Mouse (Mus musculus) left cerebral cortex, postnatal 14 days (tissue): ENCODE results near the gene Tlnrd1. TPM values are rescaled to one million over a fixed set of nuclear protein-coding genes. Genes with fewer than 3 reads are reported as not detected.
"Not testable (repeated sequence)": the region's sequence is repeated elsewhere in the genome, so short reads cannot be mapped to it uniquely, and the experiment has no call there.

Experiments
- DNase-seq, 2 experiments: peaks; one replicate each; pipeline ENCODE4 v3.0.0; 2021 to 2022; ENCODE audit warnings: low spot score in 2 of 2, mixed read lengths in 1 of 2
- intact Hi-C: fragments of 180-260 bp; cut with DNase I; formaldehyde crosslinking; loops from one replicate; pipeline ENCODE4 v1.15.1; 2025
- long read RNA-seq, 2 experiments: library from polyadenylated mRNA; stranded (forward); transcript quantifications; one replicate each; pipeline ENCODE4 v2.0.0; 2021
- total RNA-seq, 2 experiments: library from RNA; stranded (reverse); gene quantifications; 2 replicates each; pipeline ENCODE4 v1.2.3; 2021

Tlnrd1 gene
- total RNA-seq: 10 to 100 TPM; 18.5 to 20.7 TPM
- long read RNA-seq, experiment 1, full-length matches to known transcripts: 53 of 53 reads
- long read RNA-seq, experiment 1, partial matches to known transcripts: 0 of 53 reads
- long read RNA-seq, experiment 1, other reads (novel, unspliced or antisense): 0 of 53 reads
- long read RNA-seq, experiment 2, full-length matches to known transcripts: 45 of 45 reads
- long read RNA-seq, experiment 2, partial matches to known transcripts: 0 of 45 reads
- long read RNA-seq, experiment 2, other reads (novel, unspliced or antisense): 0 of 45 reads

DNA sequence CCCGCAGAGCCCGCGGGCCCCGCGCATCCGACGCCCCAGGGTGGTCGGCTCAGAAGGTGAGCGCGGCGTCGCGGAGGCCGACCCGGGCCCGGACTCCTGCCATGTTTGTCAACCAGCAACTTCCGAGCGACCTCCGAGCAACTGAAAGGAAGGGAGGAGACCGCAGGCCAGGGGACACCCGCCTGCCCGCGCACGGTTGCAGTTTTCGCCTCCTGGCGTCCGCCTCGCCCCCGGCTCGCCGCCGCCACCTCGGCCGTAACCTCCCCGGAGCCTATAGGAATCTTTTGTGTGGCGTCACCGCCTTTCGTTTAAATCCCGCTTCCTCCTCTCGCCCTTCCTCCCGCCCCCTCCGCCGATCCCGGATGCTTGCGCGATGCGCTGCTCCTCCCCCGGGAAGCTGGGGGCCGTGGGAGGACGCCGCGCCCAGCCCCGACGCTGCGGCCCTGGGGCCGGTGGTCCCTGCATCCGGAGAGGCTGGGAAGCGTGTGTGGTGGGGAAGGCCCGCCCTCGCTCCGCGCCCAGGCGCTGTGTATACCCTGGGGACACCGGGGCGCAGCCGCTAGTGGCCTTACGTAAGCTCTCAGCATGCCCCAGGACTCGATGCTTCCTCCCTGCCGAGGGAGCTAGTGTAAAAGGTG, at the start of gene Tlnrd1, which contains the start of gene Mesd:
Gene Tlnrd1, minus strand, starts transcription at position 285 of the 638 bp plus-strand sequence.
Gene Mesd, plus strand, starts transcription at position 446 of the 638 bp plus-strand sequence.
- intact Hi-C loops: loop anchor here (5.0 to 10.0 kb wide), 2 partner anchors 72 to 319 kb away; no protein-coding TSS in a partner anchor
- DNase-seq: peak; percentile 87 to 89

DNA sequence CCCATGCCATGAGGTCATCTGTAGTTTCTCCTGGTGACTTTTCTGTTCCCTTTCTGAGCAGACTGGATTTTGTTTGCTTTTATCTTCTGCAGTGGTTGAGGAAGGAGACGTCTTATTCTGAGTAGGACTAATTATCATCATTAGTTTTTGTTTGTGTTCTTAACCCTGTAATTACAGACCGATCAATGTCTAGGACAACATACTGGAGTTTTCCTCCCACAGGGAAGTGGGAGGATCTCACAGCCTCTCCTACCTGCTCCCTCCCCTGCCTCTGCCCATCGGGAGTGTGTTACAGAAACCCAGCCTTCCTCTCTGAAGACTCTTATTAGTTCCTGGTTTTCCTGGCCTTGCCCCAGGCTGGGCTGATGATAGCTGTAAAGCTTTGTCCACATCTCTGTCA, 37.5 kb upstream of the Tlnrd1 start:
- no peak for DNase-seq
- intact Hi-C loops: no loop called here

DNA sequence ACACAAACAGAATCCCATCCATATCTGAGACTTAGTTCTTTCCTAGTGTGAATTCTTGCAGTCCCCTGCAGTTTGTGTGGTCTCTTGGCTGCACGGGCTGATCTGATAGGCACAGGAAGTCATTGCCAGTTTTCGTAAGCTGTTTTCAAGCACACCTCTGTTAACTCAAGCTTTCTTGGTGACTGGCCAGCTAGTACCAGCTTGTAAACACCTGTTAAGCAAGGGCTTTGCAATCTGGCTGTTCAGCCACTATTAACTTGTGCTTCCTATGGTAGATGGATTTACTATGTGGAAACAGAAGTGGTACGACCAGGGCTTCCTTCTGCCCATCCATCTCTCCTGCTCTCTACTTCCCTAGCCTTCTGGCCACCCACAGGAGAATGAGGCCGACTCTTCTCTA, 36.1 kb upstream of the Tlnrd1 start:
- DNase-seq: no peak
- intact Hi-C loops: no loop called here

DNA sequence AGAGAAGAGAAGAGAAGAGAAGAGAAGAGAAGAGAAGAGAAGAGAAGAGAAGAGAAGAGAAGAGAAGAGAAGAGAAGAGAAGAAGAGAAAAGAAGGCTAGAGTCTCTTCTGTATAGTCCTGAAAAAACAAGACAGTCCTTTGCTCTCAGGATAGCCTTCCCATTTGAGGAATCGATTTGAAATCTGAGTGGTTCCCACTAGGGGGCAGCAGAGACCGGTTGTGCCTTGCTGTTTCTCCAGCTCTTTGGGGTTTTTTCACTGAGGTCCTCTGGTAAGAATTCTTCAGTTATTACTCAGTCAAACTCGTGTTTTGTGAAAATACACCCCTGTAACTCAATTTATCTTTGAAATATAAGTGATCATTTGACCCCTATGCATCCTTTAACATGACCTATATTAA, 30.5 kb upstream of the Tlnrd1 start:
- peak; percentile 83 to 93 for DNase-seq
- intact Hi-C loops: loop anchor here (5.0 to 10.0 kb wide), 3 partner anchors 173 to 440 kb away; partner anchors contain the start of gene Cemip

DNA sequence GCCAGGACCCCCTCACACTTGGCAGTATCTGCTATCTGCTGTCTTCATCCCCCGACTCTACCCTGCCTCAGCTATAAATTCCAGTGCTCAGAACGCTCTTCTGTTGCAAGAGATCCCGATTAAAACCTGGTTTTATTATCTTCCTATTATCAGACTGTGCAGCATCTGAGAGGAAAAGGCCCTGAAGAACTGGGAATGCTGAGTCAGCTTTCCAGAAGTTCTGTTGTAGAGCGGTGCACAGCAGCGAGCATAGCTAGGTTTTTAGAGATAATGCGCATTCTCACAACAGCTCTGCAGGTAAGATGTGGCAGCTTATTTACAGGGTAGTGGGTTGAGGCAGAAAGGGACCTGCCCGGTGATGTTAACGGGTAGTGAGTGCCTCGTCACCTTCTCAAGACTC, 29.9 kb upstream of the Tlnrd1 start:
- DNase-seq: no peak
- intact Hi-C loops: loop anchor here (5.0 to 10.0 kb wide), 3 partner anchors 173 to 441 kb away; partner anchors contain the start of gene Cemip

DNA sequence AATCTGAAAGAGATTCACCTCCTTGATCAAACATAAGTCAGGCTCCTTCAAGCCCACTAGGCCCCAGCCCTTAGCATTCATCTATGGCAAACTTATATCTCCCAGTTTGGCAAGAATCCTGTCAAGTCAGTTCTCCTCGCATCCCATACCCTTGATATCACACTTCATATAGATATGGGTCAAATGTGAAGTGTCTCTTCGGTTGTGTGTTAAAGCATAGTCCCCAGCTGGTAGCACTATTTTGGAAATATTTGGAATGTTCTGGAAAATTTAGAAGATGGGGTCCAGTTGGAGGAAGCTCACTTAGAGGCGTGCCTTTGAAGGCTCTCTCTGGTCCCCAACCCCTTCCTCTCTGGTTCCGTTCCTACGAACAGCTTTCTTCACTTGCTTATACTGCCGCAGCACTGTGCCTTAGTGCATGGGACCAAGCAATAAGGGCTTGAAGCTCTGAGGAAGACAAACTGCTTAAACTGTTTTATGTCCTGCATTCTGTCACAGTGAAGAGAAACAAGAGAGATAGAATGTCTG, 29.4 kb upstream of the Tlnrd1 start:
- no peak for DNase-seq
- intact Hi-C loops: loop anchor here (5.0 to 10.0 kb wide), 3 partner anchors 174 to 441 kb away; partner anchors contain the start of gene Cemip

DNA sequence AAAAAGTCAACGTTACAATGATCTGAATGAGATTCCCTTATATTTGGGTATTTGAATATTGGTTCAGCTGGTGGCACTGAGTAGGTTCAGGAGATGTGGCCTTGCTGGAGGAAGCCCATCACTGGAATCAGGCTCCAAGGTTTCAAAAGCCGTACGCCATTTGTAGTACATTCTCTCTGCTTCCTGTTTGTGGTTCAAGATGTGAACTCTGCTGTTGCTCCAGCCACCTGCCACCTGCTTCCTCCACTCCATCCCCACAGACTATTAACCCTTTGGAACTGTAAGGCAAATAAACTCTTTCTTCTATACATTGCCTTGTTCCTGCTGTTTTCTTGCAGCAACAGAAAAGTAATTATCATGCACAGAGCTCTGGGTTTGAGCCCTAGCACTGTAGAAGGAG, 27.8 kb upstream of the Tlnrd1 start:
- no peak for DNase-seq
- intact Hi-C loops: loop anchor here (5.0 to 10.0 kb wide), 3 partner anchors 175 to 443 kb away; partner anchors contain the start of gene Cemip

DNA sequence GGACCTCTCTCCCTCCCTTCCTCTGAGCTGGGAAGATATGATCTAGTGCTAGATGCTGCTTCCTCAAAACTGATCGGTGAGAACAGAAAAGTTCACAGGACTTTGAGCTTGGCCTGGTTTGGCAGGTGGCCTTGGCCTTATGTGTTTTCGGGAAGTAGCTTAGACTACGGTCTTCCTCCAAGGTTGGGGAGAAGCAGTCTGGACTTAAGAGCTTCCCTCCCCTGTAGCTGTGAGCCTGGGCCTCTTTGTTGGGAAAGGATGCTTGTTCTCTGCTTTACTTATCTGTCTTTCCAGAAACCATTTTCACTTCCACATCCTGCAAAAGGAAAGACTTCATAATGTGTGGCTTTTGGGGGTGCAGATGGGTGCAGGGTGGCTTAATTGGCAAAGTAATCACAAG, 20.7 kb upstream of the Tlnrd1 start:
- DNase-seq: no peak
- intact Hi-C loops: no loop called here

DNA sequence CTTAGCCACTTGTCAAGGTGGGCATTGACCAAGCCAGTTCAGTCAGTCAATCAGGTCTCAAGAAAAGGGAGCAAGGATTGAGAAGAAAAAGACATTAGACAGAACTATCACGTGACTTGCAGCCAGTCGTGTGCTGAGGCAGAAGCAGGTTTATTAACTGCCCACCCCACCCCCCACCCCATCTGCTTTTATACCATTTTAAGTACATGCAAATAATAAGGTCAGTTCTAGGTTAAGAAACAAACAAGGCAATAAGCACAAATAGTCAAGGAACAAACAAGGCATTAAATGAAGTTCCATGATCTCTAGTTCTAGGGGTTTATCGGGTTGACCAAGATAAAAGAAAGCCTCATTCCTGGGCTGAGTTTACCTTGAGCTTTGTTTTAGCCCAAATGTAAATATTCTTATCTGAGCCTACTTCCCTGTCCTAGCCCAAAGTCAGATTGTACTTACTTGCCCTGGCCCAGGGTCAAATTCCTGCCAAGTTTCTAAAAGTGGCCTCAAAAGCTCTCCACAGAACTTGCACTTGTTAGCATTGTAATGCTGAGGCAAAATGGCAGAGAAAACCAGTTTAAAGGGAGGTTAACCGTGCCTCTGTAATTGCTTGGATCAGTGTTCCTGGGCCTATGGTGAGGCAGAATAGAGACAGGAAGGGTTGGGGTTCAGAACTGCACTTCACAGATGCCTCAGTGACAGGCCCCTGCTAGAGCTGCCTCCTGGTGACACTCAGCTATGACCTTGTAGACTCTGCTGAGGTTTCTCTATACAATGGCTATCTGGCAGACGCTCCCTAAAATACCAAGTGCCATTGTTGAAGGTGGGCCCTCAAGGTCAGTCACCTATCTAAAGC, 18.4 kb upstream of the Tlnrd1 start:
- intact Hi-C loops: no loop called here
- no peak for DNase-seq

DNA sequence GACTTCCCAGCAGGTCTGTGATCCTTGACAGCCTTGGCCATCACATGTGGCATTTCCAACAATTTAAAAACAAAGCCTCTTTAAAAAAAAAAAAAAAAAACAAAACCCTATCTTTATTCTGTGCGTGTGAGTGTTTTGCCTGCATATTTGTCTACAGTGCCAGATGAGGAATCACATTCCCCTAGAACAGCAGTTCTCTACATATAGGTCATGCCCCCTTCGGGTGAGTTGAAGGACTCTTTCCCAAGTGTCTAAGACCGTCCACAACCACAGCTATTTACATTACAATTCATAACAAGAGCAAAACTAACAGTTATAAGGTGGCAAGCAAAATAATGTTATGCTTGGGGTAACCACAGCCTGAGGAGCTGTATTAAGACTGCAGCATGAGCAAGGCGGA, 17.3 kb upstream of the Tlnrd1 start:
- no peak for DNase-seq
- intact Hi-C loops: no loop called here

DNA sequence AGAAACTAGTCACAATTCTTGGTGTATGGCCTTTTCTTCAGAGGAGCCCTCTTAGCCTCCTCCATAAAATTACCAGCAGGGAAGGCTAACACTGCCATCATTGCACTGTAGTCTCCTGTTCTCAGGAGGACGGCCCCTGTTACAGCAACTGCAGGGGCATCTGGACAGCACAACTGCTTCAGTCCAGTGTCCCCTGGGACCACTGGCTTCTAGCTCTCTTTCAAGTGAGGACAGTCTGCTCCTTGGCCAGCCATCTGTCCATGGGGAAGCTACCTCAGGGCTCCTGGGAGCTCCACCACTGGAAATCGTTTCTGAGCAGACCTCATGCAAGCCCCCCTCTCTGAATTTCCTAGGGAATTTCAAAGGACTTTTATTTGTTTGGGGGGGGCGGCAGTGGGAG, 16.4 kb upstream of the Tlnrd1 start:
- intact Hi-C loops: no loop called here
- no peak for DNase-seq

DNA sequence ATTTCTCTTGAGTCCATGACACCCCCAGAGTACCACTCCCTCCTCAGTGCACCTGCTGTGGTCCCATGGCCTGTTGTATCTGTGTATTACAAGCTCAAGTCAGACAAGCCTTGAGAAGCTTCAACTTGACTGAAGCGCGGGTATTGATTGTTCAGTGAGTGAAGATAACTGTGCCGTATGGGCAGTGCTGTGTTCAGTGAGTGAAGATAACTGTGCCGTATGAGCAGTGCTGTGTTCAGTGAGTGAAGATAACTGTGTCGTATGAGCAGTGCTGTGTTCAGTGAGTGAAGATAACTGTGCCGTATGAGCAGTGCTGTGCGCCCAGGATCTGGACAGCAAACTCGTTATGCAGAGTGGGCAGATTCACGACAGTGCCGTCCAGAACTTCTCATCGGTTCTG, 14.2 kb upstream of the Tlnrd1 start:
- DNase-seq: no peak
- intact Hi-C loops: no loop called here

DNA sequence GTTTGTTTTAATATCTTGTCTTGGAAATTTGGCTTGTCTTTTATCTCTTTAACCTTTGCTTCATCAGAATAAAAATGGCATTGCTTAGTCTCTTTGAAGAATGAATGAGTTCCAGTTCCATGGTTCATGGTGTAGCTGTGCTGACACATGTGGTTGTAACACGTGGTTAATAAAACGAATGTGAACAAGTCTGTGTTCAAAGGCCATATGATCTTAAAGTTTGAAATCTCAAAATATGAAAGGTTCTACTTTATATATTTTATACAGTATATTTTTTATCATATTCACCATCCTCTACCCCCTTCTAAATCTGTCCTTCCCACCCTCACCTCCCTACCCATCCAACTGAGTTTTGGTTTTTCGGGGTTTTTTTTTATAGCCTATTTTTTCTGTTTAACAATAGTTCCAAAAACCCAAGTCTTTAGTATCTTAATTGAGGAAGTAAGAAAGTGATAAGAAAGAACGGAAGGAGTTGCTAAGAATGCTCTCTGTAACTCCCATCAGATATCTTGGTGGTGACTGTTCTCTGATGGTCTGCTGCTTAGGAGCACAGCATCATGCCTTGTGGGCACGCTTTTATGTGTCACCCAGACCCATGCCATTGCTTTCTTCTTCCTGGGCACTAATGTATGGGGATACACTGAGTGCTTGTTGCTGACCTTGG, 12.1 kb upstream of the Tlnrd1 start:
- intact Hi-C loops: no loop called here
- DNase-seq: no peak

DNA sequence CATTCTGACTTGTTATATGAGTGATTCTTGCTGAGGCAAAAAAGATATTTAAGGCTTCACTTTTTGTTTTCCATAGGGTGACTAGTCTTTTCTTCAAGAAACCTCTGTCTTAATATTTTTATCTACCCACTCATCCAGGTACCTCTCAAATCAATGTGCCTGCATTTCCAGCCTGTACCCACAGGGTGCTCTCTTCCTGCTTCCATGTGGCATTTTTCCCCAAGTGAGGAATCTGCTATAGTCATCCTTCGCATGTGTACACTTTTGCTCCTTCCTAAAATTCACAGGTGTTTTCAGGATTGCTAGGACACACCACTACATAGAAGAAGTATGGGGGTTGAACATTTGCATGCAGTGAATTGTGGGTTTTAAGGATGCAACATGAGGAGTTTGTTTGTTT, 10.2 kb upstream of the Tlnrd1 start:
- DNase-seq: no peak
- intact Hi-C loops: loop anchor here (5.0 kb wide), 1 partner anchor 227 kb away; no protein-coding TSS in a partner anchor

DNA sequence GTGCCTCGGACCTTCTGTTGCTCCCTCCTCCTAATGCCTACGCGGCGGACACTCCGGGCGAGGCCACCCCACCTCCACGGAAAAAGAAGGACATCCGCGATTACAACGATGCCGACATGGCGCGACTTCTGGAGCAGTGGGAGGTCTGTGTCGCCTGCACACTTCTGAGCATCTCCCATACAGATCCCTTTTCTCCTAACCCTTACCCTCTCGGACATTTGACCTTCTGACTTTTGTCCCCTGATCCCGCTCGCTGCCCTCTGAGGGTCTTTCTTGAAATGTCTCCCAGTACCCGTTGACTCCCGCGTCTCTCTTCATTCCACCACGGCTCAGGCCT, 8.2 kb upstream of the Tlnrd1 start:
- DNase-seq: no peak
- intact Hi-C loops: loop anchor here (5.0 kb wide), 1 partner anchor 225 kb away; no protein-coding TSS in a partner anchor

DNA sequence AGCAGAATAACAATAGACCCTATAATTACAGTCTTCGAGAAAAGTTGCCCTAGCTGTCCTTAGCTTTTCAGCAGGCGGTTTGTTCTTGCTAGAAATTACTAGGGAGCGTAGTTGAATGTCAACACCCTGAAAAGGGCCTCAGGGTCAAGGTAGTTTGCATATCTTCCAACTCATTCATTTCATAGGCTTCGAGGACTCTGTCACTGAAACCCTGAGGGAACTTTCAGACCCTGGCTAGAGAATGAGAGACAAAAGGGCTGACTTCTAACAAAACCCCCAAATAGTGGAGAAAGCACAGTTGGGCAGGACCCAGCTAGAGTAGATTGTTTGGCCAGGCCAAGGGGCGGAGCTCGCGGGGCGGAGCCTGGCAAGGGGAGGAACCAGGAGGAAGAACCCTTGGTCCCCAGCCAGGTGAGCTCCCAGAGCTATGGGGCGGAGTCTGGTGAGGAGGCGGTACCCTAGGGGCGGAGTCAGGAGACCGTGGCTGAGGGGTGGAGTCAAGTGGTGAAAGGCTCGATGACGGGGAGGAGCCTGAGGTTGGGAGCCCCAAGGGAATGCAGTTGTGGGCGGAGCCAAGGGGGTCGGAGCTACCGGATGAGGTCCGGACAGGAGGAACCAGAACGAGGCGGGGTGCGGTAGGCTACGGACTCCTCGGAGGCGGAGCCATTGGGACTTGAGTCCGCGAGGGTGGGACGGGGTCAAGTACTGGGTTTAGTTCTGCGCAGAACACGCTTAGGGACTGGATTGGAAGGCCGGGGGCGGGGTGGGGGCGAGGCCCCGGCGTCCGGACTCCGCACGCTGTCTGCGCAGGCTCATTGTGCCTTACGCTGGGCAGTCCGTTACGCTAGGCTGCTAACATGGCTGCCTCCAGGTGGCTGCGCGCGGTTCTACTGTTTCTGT, 7.6 kb upstream of the Tlnrd1 start:
- DNase-seq: peak; percentile 95 to 96
- intact Hi-C loops: loop anchor here (5.0 kb wide), 1 partner anchor 224 kb away; no protein-coding TSS in a partner anchor

DNA sequence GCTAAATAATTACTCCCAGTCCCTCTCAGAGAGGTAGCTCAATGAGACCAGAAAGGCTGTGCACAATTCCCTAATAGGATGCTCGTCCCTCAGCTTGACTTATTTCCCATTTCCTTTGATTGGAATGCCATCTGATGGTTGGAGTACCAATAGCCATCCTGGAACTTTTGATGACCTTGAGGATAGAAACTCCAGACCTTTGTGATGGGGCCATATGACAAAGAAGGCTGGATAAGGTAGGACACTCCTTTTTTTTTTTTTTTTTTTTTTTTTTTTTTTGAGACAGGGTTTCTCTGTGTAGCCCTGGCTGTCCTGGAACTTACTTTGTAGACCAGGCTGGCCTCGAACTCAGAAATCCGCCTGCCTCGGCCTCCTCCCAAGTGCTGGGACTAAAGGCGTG, 5.8 kb upstream of the Tlnrd1 start:
- DNase-seq: not testable (repeated sequence)
- intact Hi-C loops: loop anchor here (5.0 to 10.0 kb wide), 2 partner anchors 223 to 325 kb away; no protein-coding TSS in a partner anchor

DNA sequence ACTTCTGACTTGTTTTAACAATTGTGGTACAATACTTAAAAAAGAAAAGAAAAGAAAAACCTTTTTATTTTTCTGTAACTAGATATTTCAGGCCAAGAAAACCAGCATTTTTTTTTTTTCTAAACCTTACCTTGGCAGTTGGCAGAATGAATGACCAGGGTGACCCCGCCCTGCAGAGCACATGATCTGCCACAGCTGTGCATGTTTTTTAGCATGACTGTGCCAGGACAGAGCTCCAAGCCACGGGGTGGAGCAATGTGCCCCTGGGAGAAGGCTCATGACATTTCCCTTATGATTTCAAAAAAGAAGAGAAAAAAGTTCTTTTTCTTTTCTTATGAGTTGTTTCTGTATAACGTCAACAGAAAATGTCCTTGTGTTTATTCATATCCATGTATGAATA, 5.3 kb upstream of the Tlnrd1 start:
- intact Hi-C loops: loop anchor here (10.0 kb wide), 1 partner anchor 325 kb away; no protein-coding TSS in a partner anchor
- DNase-seq: no peak
